Mouse (Mus musculus) midbrain, embryonic 13.5 days (tissue): Measurements from ENCODE around the gene Cxcl12. TPM values are rescaled to one million over a fixed set of nuclear protein-coding genes. Genes with fewer than 3 reads are reported as not detected.
A peak's percentile ranks its signal among the peaks of the same experiment; 100 is the strongest.

Experiments
- ATAC-seq: fragments of 200-750 bp; cut with Nextera tagmentation; 2 replicates; pipeline ENCODE4 v1.8.0; 2017; ENCODE audit warnings: mild to moderate bottlenecking, moderate TSS enrichment, moderate library complexity
- H3K27ac ChIP-seq: fragments of 300-500 bp; sonication (generic); 2 replicates; pipeline ENCODE4 v1.5.1; 2015; ENCODE audit warnings: inconsistent platforms, mild to moderate bottlenecking, moderate library complexity
- H3K27me3 ChIP-seq: fragments of 300-500 bp; sonication (generic); 2 replicates; pipeline ENCODE4 v1.6.1; 2015; ENCODE audit warnings: mild to moderate bottlenecking, inconsistent platforms
- H3K36me3 ChIP-seq: fragments of 300-500 bp; sonication (generic); 2 replicates; pipeline ENCODE4 v1.6.1; 2015; ENCODE audit warnings: mild to moderate bottlenecking, inconsistent platforms
- H3K4me1 ChIP-seq: fragments of 300-500 bp; sonication (generic); replicated peaks from 2 replicates; pipeline ENCODE4 v1.6.1; 2015; ENCODE audit warnings: inconsistent platforms
- H3K4me2 ChIP-seq: fragments of 300-500 bp; sonication (generic); replicated peaks from 2 replicates; pipeline ENCODE4 v1.6.1; 2015; ENCODE audit warnings: moderate library complexity, mild to moderate bottlenecking, inconsistent platforms
- H3K4me3 ChIP-seq: fragments of 300-500 bp; sonication (generic); replicated peaks from 2 replicates; pipeline ENCODE4 v1.5.1; 2015; ENCODE audit warnings: mild to moderate bottlenecking, inconsistent platforms
- H3K9ac ChIP-seq: fragments of 300-500 bp; sonication (generic); replicated peaks from 2 replicates; pipeline ENCODE4 v1.6.1; 2015; ENCODE audit warnings: mild to moderate bottlenecking, inconsistent platforms
- H3K9me3 ChIP-seq: fragments of 300-500 bp; sonication (generic); 2 replicates; pipeline ENCODE4 v1.6.1; 2016; ENCODE audit warnings: mild to moderate bottlenecking, inconsistent platforms
- WGBS: fragments of 180-500 bp; shearing (Covaris S2); methylation state at CpG from one replicate; pipeline ENCODE4 v1.1.7; 2015; 5-methylcytosine and 5-hydroxymethylcytosine counted together
- polyA plus RNA-seq: library from polyadenylated mRNA; unstranded; fragments of >200 nt; fragmentation: Nextera tagmentation; extraction: Ambion mirVana; gene quantifications from 2 replicates; pipeline ENCODE4 v1.2.1, GENCODE M21; 2015

The Cxcl12 gene
- polyA plus RNA-seq: 50.3 and 61.2 TPM in 2 replicates

DNA sequence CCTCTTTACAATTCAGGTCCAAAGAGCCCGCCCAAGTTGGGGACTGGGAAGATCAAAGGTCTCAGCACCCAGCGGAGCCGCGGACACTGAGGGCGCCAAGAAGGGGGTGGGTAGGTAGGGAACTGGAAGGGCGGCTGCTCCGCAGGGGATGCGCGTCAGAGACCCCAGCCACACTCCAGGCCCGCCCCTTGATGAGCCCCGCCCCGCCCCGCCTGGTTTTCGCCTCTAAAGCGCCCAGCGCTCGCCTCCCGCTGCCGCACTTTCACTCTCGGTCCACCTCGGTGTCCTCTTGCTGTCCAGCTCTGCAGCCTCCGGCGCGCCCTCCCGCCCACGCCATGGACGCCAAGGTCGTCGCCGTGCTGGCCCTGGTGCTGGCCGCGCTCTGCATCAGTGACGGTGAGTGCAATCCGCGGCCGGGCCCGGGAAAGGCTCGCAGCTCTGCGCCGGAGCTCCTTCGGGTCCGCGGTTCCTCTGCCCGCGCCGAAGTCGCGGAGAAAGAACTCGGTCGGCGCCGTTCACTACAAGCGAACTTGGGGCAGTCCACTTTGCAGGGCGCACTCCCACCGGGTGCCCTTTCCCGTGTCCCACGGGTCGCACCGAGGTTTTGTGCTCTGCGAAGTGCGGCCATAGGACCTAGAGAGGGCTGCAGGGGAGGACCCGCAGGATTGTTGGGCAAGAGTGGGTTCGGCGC lies at the start of gene Cxcl12:
TSS of gene Cxcl12 (plus strand) at position 215 of the 691 bp plus-strand sequence.
- Histone ChIP-seq H3K9ac (peak within 1 kb of the TSS; percentile 64), H3K9me3 (no peaks in the 10 kb centered on the region), H3K4me3 (peak within 1 kb of the TSS; percentile 55), H3K4me2 (peak within 1 kb of the TSS; percentile 93), H3K36me3 (no peaks in the 10 kb centered on the region), H3K27me3 (peaks cover 78% of the 10 kb centered on the region), H3K27ac (no peak within 1 kb of the TSS), H3K4me1 (peaks cover 28% of the 10 kb centered on the region)
- ATAC-seq: peak; percentile 59
- under 1% methylated on average over 57 of the region's 64 CpGs for WGBS

DNA sequence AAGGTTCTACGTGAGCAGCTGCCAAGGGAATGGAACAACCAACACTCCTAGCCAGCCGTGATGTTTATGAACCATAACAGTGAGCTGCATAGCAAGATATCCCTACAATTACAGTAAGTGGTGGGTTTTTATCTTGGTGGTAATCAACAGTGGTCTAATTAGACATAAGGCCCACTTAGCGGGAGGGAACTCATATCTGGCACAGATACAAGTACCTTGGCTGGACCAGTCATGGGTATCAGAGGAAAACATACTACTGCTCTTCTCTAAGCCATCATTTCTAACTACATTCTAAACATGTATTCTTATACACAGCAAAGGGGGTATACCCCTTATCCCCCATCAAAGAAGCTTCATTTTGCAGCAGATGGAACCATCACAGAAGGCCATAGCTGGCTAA lies 46.3 kb upstream of the Cxcl12 start:
- Histone ChIP-seq H3K27ac (no peak overlapping the region), H3K9me3 (no peaks in the 10 kb centered on the region), H3K4me3 (no peak overlapping the region), H3K4me2 (no peak overlapping the region), H3K4me1 (no peaks in the 10 kb centered on the region), H3K9ac (no peak overlapping the region), H3K27me3 (no peaks in the 10 kb centered on the region), H3K36me3 (no peaks in the 10 kb centered on the region)
- 93% methylated on average over 3 of the region's 3 CpGs for WGBS
- no peak for ATAC-seq

DNA sequence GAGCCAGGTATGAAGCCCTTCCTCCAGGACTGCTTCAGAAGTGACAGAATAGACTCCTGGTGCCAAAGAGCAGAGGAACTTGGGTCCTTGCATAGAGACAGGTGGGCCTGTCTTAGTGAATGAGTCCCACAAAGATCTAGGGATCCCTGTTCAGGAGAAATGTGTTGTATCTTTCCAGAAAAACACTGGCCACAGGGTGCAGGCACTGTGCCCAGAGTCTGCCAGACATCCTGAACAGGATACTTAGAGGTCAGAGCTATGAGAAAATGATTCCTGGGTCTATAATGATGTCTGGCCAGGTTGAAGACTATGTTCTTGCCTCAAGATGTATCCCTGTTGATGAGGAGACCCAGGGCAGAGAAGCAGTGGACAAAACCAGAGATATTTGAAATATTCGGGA lies 42.0 kb upstream of the Cxcl12 start:
- Histone ChIP-seq H3K9me3 (no peaks in the 10 kb centered on the region), H3K9ac (no peak overlapping the region), H3K27ac (no peak overlapping the region), H3K27me3 (no peaks in the 10 kb centered on the region), H3K4me3 (no peak overlapping the region), H3K36me3 (no peaks in the 10 kb centered on the region), H3K4me2 (no peak overlapping the region), H3K4me1 (peaks cover 8% of the 10 kb centered on the region)
- no peak for ATAC-seq
- 94% methylated on average over 1 of the region's 1 CpGs for WGBS

DNA sequence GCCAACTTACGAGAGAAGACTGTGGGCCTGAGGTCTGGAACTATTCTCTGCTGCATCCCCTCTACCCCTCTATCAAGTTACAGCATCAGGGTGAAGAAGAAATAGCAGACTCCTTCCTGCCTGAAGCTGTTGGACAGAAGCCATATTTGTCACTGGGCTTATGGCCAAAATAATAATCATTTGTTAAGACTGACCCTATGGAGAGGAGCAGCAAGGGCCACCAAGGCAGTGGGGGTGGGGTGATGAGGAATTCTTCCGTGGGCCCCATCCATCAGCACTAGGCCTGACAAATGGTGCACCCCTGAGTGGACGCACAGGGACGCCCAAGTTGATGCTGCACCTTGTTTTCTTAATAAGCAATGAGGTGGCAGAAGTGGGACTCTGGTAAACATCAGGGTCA lies 38.9 kb upstream of the Cxcl12 start:
- no peak overlapping the region for H3K27ac ChIP-seq
- H3K9me3 ChIP-seq: no peaks in the 10 kb centered on the region
- ATAC-seq: no peak
- H3K4me3 ChIP-seq: no peak overlapping the region
- no peak overlapping the region for H3K9ac ChIP-seq
- H3K4me2 ChIP-seq: no peak overlapping the region
- H3K36me3 ChIP-seq: no peaks in the 10 kb centered on the region
- 87% methylated on average over 4 of the region's 4 CpGs for WGBS
- H3K4me1 ChIP-seq: peaks cover 8% of the 10 kb centered on the region
- H3K27me3 ChIP-seq: no peaks in the 10 kb centered on the region

DNA sequence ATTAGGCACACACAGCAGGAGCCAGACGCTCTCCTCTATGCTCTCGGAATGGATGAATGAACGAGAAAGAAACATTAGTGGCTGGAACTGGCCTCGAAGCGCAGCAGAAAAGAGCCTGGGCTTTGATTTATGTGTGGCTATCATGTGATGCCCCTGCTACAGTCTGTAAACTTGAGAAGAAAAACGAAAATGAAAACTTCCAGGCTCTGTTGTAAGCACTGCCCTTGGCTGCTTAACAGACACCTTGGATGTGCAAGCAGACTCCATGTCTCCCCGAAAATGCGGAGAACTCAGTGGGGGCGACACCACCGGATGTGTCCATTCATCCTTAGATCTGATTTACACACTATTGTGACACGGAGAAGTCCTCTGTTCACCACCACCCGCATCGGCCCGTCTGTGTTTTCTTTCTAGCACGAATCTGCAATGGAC lies 37.6 kb upstream of the Cxcl12 start:
- no peak overlapping the region for H3K9ac ChIP-seq
- H3K36me3 ChIP-seq: no peaks in the 10 kb centered on the region
- peaks cover 8% of the 10 kb centered on the region for H3K4me1 ChIP-seq
- no peak overlapping the region for H3K27ac ChIP-seq
- WGBS: 41% methylated on average over 15 of the region's 15 CpGs
- H3K9me3 ChIP-seq: no peaks in the 10 kb centered on the region
- no peak for ATAC-seq
- no peak overlapping the region for H3K4me3 ChIP-seq
- H3K27me3 ChIP-seq: no peaks in the 10 kb centered on the region
- H3K4me2 ChIP-seq: peak overlapping the region; percentile 22; the same call in 1 of the 2 replicates

DNA sequence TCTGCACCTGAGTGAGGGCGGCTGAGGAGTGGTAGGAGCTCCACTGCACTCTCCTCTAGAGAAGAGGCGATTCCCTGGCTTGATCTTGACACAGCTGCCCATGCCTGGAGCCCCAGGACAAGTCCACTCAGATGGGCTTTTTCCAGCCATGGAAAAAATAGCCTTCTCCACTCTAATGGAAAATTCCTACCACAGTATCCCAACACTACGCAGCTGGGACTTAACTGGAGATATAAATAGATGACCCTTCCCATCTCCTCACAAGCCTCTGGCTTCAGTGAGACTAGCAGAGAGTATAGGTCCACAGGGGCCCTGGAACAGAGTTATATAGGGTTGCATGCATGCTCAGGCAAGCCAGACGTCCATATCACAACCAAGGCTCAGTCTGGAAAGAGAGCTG lies 33.8 kb upstream of the Cxcl12 start:
- 81% methylated on average over 4 of the region's 4 CpGs for WGBS
- Histone ChIP-seq H3K4me2 (no peak overlapping the region), H3K9me3 (no peaks in the 10 kb centered on the region), H3K9ac (no peak overlapping the region), H3K27me3 (no peaks in the 10 kb centered on the region), H3K36me3 (no peaks in the 10 kb centered on the region), H3K4me3 (no peak overlapping the region), H3K4me1 (peaks cover 8% of the 10 kb centered on the region), H3K27ac (no peak overlapping the region)
- ATAC-seq: no peak

DNA sequence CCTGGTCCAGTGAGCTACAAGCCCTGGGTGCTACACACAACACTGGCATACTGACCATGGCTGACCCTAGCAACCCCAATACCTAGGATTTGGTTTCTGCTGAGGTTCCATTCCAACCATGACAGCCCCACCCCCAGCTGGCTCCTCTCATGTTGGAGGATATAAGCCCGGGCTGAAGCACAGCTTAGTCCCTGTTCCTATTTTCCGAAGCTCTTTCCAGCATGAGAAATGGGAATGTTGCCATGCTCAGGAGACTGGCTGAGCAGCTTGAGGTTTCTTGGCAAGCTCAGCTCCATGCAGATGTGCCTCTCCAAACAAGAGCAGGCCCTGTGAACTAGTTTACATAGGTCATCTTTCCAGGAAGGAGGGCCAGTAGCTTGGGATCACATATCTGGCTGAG lies 30.6 kb upstream of the Cxcl12 start:
- no peak for ATAC-seq
- no peak overlapping the region for H3K27ac ChIP-seq
- H3K4me1 ChIP-seq: no peaks in the 10 kb centered on the region
- H3K36me3 ChIP-seq: no peaks in the 10 kb centered on the region
- no peak overlapping the region for H3K9ac ChIP-seq
- H3K4me3 ChIP-seq: no peak overlapping the region
- no peak overlapping the region for H3K4me2 ChIP-seq
- 92% methylated on average over 2 of the region's 2 CpGs for WGBS
- H3K9me3 ChIP-seq: no peaks in the 10 kb centered on the region
- no peaks in the 10 kb centered on the region for H3K27me3 ChIP-seq

DNA sequence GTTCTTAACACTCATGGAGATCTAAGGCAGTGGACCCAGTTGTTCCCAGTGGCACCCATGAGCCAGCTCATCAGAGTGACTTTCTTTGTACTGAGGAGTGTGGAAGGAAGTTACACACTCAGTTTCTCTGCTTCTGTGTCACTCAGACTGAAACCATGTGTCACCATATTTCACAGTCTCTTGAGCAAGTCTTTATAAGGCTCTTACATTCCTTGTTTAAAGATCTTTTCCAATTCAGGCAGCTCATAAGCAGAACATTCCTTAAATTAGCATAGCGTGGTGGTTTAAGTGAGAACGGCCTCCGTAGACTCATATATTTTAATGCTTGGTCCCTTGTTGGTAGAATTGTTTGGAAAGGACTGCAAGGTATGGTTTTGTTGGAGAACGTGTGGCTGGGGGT lies 27.4 kb upstream of the Cxcl12 start:
- Histone ChIP-seq H3K4me1 (no peaks in the 10 kb centered on the region), H3K9me3 (no peaks in the 10 kb centered on the region), H3K9ac (no peak overlapping the region), H3K4me3 (no peak overlapping the region), H3K36me3 (no peaks in the 10 kb centered on the region), H3K27ac (no peak overlapping the region), H3K4me2 (no peak overlapping the region), H3K27me3 (no peaks in the 10 kb centered on the region)
- 85% methylated on average over 4 of the region's 4 CpGs for WGBS
- ATAC-seq: no peak

DNA sequence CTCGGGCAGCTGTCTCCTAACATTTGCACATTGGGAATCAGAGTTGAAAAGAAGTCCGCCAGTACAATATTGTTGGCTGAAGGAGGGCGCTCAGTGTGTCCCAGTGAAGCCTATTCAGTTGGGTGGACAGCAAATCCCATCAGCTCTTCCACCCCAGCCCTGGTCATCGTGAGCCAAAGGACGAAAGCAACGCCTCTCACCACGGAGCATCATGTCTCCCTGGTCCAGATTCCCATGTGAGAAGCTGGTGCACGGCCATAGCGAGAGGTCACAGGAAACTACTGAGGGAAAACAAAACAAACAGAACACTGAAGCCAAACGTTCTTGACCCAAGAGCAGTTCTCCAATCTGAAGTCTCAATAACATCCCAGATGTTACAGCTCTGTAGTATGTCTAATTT lies 21.4 kb upstream of the Cxcl12 start:
- H3K4me1 ChIP-seq: 0 out of 2 replicates have a peak, but pooled peaks cover 3% of the 10 kb centered on the region
- no peak for ATAC-seq
- no peaks in the 10 kb centered on the region for H3K9me3 ChIP-seq
- no peaks in the 10 kb centered on the region for H3K36me3 ChIP-seq
- no peak overlapping the region for H3K9ac ChIP-seq
- no peaks in the 10 kb centered on the region for H3K27me3 ChIP-seq
- no peak overlapping the region for H3K4me2 ChIP-seq
- no peak overlapping the region for H3K27ac ChIP-seq
- no peak overlapping the region for H3K4me3 ChIP-seq
- WGBS: 85% methylated on average over 10 of the region's 10 CpGs

DNA sequence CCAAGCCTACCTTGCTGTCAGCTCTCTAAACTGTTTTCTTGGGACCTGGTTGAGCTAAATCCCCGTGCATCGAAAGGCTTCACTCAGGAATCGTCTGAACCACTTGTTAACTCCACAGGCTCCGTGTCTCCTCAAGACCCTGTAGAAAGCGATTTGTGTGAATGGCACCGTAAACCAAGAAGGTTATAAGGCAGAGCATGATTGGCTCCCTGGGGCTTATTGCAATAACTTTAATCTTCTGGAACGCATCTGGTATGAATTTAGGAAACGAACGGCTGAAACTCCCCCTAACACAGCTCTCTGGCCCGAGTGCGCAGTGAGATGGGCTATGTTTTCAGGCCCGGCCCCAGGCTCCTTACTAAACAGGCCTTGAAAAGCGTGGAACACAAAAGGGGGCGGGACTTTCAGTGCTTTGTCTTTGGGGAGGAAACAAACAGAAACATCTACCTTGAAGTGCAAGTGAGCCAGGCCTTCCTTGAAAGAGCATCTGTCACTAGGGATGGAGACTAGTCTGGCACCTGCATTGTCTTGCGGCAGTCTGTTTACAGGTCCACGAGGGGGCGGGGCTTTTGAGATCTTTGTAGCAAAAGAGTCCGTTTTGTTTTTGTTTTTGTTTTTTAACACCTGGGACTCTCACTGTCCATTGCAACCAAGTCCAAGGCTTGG lies 16.7 kb upstream of the Cxcl12 start:
- Histone ChIP-seq H3K4me3 (no peak overlapping the region), H3K9ac (no peak overlapping the region), H3K27me3 (no peaks in the 10 kb centered on the region), H3K9me3 (no peaks in the 10 kb centered on the region), H3K36me3 (no peaks in the 10 kb centered on the region), H3K4me1 (0 out of 2 replicates have a peak, but pooled peaks cover 6% of the 10 kb centered on the region), H3K27ac (no peak overlapping the region), H3K4me2 (no peak overlapping the region)
- ATAC-seq: no peak
- 21% methylated on average over 18 of the region's 18 CpGs for WGBS

DNA sequence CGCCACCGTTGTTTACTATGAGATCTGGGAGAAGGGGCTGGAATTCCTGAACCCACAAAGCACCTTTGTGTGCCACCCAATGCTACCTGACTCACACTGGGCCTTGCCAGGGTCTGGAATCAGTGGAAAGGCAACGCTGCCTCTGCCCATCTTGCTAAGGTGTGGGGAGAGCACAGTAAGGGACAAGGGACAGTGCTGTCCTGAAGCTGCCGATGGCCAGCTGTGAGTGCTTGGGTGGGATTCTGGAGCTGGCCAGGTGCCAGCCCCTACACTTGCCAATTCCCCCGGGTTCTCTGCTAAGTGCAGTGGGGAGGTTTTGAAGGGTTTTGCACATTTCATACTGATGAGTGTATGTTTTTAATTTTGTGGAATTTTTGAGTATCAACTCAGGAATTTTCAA lies 15.3 kb upstream of the Cxcl12 start:
- Histone ChIP-seq H3K4me3 (no peak overlapping the region), H3K27ac (no peak overlapping the region), H3K9me3 (no peaks in the 10 kb centered on the region), H3K9ac (no peak overlapping the region), H3K27me3 (no peaks in the 10 kb centered on the region), H3K4me1 (0 out of 2 replicates have a peak, but pooled peaks cover 6% of the 10 kb centered on the region), H3K4me2 (no peak overlapping the region), H3K36me3 (no peaks in the 10 kb centered on the region)
- 90% methylated on average over 5 of the region's 5 CpGs for WGBS
- no peak for ATAC-seq

DNA sequence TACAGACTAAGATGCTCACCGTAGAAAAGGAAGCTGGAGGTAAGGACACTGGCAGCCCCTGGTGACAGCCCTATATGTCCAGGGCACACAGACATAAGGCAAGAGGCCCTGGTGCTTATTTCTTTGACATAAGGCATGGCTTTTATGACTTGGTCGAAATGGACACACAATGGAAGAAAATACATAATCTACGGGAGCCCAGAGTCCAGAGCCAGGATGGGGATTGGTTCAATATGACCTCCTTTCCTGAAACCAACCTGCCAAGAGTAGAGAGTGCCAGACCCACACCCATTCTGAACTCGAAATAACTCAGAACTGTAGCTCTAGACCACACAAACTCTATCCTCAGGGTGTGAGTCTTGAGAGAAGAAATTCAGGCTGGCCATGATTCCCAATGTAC lies 11.5 kb upstream of the Cxcl12 start:
- no peaks in the 10 kb centered on the region for H3K27me3 ChIP-seq
- H3K4me3 ChIP-seq: no peak overlapping the region
- H3K27ac ChIP-seq: no peak overlapping the region
- no peak overlapping the region for H3K9ac ChIP-seq
- H3K36me3 ChIP-seq: no peaks in the 10 kb centered on the region
- 0 out of 2 replicates have a peak, but pooled peaks cover 3% of the 10 kb centered on the region for H3K4me1 ChIP-seq
- H3K9me3 ChIP-seq: no peaks in the 10 kb centered on the region
- 70% methylated on average over 4 of the region's 4 CpGs for WGBS
- H3K4me2 ChIP-seq: no peak overlapping the region
- no peak for ATAC-seq
